Mouse (Mus musculus) embryonic fibroblast, embryonic 13.5 days (primary cell): ENCODE data around the gene Tcam1. TPM values are rescaled to one million over a fixed set of nuclear protein-coding genes. Genes with fewer than 3 reads are reported as not detected.

Source experiments
- H3K27ac ChIP-seq: 2 replicates; pipeline ENCODE4 v1.5.1; 2012; ENCODE audit warnings: low read length, control low read depth, inconsistent platforms; ENCODE audit not compliant: insufficient read depth
- H3K4me1 ChIP-seq: 2 replicates; pipeline ENCODE4 v1.6.1; 2011; ENCODE audit warnings: low read length; ENCODE audit not compliant: control insufficient read depth, insufficient read depth
- H3K4me3 ChIP-seq: 2 replicates; pipeline ENCODE4 v1.5.1; 2011; ENCODE audit warnings: mild to moderate bottlenecking, control low read depth, low read length; ENCODE audit not compliant: insufficient read depth
- CTCF ChIP-seq: IDR thresholded peaks from 2 replicates; pipeline ENCODE4 v1.5.1; 2011; ENCODE audit warnings: mild to moderate bottlenecking, control low read depth, low read length, moderate library complexity, borderline replicate concordance; ENCODE audit not compliant: insufficient read depth
- POLR2A ChIP-seq: IDR thresholded peaks from 2 replicates; pipeline ENCODE4 v1.6.1; 2011; ENCODE audit warnings: low read depth, mild to moderate bottlenecking, control low read depth, low read length, moderate library complexity
- polyA plus RNA-seq: library from polyadenylated mRNA; stranded (reverse); fragments of >200 nt; gene quantifications from 2 replicates; pipeline ENCODE4 v1.2.4, GENCODE M21; 2011; ENCODE audit warnings: low read depth; ENCODE audit not compliant: missing spikeins, insufficient read length

Tcam1 gene
- polyA plus RNA-seq, 1 experiment, result 0.16 TPM

GRCm38 (mm10) chr11:106264988-106265387, 11.5 kb upstream of the Tcam1 start:
- TF ChIP-seq CTCF, result no peak
- Histone ChIP-seq H3K4me1 (peaks cover 2% of the 10 kb centered on the region; the same call in 1 of the 2 replicates), H3K27ac (no peak overlapping the region), H3K4me3 (no peak overlapping the region)

- Histone ChIP-seq H3K27ac (no peak overlapping the region), H3K4me1 (peaks cover 2% of the 10 kb centered on the region; the same call in 1 of the 2 replicates), H3K4me3 (no peak overlapping the region)
- TF ChIP-seq POLR2A, result no peak
- TF ChIP-seq CTCF, result no peak
These were observed 10.9 kb upstream of the Tcam1 start for GRCm38 (mm10) chr11:106265570-106265969.

GRCm38 (mm10) chr11:106266431-106266830, 10.0 kb upstream of the Tcam1 start:
- no peak overlapping the region for H3K27ac ChIP-seq
- H3K4me3 ChIP-seq, result no peak overlapping the region
- peaks cover 5% of the 10 kb centered on the region; the same call in 1 of the 2 replicates for H3K4me1 ChIP-seq
- no peak for TF ChIP-seq CTCF
- no peak for TF ChIP-seq POLR2A

GRCm38 (mm10) chr11:106267311-106267852, 9.1 kb upstream of the Tcam1 start:
- TF ChIP-seq POLR2A, result no peak
- no peak for TF ChIP-seq CTCF
- peaks cover 5% of the 10 kb centered on the region; the same call in 1 of the 2 replicates for H3K4me1 ChIP-seq
- no peak overlapping the region for H3K27ac ChIP-seq
- no peak overlapping the region for H3K4me3 ChIP-seq

GRCm38 (mm10) chr11:106267871-106268270, 8.6 kb upstream of the Tcam1 start:
- TF ChIP-seq POLR2A, result no peak
- TF ChIP-seq CTCF, result no peak
- Histone ChIP-seq H3K4me3 (no peak overlapping the region), H3K4me1 (peaks cover 5% of the 10 kb centered on the region; the same call in 1 of the 2 replicates)

DNA sequence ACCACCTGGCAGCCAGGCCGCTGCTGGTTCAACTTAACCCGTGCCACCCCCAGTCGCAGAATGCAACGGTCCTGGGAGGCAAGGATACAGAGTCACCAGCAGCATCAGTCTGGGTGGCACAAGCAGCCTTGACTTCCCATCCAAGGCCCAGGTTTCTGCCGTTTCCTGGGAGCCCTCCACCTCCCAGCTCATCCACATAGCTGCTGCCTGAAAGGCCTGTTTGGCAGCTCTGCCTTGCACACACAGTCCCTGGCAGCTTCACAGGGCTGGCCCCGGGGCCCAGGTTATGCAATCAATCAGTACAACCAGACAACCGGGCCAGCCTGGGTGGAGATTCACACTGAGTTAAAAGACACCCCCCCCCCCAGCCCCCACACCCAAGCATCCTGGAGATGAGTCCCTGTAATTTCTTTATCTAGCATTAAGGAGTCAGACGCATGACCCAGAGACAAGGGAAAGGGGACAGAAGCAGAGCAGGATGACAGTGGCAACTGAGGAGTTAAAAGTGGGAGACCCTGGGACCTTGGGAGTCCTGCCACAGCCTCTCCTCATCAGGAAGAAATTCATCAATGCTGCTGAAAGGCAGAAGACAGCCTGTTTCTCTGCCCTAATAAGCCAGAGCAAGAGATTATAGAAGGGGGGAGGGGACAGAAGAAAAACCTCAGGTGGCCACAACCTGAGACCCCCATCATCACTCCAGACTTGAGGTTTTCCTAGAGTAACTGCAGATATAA, 8.0 kb upstream of the Tcam1 start:
- peak overlapping the region; percentile 37 for H3K27ac ChIP-seq
- peaks cover 5% of the 10 kb centered on the region; the same call in 1 of the 2 replicates for H3K4me1 ChIP-seq
- TF ChIP-seq POLR2A, result no peak
- TF ChIP-seq CTCF, result no peak
- no peak overlapping the region for H3K4me3 ChIP-seq

More at GRCm38 (mm10) chr11:106267871-106268270, 8.6 kb upstream of the Tcam1 start:
- H3K27ac ChIP-seq, result no peak overlapping the region

DNA sequence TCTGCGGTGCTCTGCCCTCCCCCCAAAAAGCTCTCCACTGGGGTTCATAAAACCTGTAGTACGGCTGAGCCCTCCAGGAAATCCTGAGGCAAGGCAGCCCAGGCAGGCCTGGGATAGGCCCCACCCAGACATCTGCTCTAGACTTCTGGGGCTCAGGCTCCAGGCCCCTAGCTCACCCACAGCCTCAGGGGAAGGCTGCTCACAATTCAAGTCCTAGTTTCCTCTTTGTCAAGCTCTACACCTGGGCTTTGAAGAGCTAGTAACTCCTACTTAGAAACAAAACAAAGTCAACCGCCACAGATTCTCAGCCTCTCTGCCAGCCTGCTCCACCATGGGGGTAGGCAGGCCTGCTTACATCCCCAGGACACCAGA, 7.4 kb upstream of the Tcam1 start:
- H3K4me3 ChIP-seq, result no peak overlapping the region
- peak overlapping the region; percentile 37 for H3K27ac ChIP-seq
- TF ChIP-seq CTCF, result no peak
- peaks cover 5% of the 10 kb centered on the region; the same call in 1 of the 2 replicates for H3K4me1 ChIP-seq

DNA sequence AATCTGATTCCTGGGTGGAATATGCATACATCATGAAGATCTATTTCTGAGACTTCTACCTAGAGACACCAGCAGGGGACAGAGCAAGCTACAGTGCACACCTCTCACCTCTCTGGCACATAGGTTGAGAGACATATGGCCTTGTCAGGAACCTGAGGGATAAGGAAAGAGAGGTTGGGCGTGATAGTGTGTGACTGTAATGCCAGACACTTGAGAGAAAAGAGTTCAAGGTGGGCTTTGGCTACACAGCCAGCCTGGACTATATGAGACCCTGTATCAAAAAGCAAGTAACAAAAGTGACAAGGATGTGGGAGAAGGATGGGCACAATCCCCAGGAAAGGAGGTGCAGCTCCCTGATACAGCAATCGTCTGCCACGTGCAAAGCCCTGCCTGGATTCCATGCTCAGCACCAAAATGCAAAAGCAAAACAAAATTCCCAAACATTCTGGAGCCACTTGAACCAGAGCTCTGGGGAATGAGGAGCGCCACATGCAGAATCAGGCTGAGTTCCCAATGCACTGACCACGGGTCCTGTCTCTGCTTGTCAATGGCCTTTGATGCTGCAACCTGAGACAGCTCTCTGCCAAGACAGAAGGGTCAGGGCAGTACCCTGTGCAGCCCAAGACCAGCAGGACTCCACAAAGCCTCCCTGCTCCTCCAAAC, 5.2 kb upstream of the Tcam1 start:
- TF ChIP-seq CTCF, result no peak
- no peak for TF ChIP-seq POLR2A
- Histone ChIP-seq H3K4me3 (peak overlapping the region; percentile 86), H3K27ac (0 out of 2 replicates have a peak overlapping the region, but pooled peaks have one; percentile 7), H3K4me1 (peaks cover 5% of the 10 kb centered on the region; the same call in 1 of the 2 replicates)

DNA sequence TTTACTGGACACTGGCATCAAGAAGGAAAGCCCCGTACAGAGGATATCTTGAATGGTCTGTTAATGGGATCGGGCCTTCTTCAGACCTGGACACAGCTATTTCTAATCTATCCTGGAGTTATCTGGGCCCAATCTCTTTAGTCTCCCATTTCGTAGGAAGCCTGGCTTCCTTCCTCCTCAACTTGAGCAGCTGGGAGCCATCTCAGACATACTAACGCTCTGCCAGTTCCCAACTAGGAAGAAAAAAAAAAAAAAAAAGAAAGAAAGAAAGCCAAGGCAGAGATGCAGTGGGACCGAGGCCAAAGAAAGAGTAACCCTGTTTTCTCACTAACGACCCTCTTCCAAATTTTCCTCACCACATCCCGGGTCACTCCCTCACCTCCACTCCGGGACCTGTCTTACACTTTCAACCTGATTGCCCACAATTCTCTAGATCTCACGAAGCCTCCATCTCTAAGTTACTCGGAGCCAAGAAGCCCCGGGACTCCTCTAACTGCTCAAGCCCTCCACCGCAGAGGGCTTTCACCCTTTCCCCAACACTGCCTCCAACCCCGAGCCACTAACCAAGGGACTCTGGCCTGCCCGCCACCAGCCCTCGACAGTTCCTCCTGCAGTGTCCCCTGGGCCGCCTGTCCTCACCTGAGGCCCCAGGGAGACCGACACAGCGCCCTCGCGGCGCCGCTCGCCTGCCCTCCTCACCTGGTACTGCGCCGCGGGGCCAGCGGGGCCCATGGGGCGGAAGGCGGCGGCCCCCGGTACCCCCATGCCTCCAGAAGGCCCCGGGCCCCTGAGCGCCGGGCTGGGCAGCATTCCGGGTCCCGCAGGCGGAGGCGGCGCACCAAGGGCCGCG, 4.5 kb upstream of the Tcam1 start:
- TF ChIP-seq CTCF, result no peak
- no peak for TF ChIP-seq POLR2A
- Histone ChIP-seq H3K4me3 (peak overlapping the region; percentile 86), H3K27ac (peak overlapping the region; percentile 79), H3K4me1 (peaks cover 5% of the 10 kb centered on the region; the same call in 1 of the 2 replicates)
